Mouse (Mus musculus): ENCODE results near the gene Atg16l2. TPM values are rescaled to one million over a fixed set of nuclear protein-coding genes. Genes with fewer than 3 reads are reported as not detected.

Atg16l2 gene
- total RNA-seq, 1 experiment from 2014 or later: 96.9 TPM

GRCm38 (mm10) chr7:101324142-101324962, 22.3 kb upstream of the Atg16l2 start:
- no peak for ATAC-seq (ENCODE audit: extremely low read depth, insufficient number of reproducible peaks, low FRiP score, poor library complexity, severe bottlenecking)

GRCm38 (mm10) chr7:101323141-101323594, 21.1 kb upstream of the Atg16l2 start:
- no peak for ATAC-seq (ENCODE audit: extremely low read depth, insufficient number of reproducible peaks, low FRiP score, poor library complexity, severe bottlenecking)

DNA sequence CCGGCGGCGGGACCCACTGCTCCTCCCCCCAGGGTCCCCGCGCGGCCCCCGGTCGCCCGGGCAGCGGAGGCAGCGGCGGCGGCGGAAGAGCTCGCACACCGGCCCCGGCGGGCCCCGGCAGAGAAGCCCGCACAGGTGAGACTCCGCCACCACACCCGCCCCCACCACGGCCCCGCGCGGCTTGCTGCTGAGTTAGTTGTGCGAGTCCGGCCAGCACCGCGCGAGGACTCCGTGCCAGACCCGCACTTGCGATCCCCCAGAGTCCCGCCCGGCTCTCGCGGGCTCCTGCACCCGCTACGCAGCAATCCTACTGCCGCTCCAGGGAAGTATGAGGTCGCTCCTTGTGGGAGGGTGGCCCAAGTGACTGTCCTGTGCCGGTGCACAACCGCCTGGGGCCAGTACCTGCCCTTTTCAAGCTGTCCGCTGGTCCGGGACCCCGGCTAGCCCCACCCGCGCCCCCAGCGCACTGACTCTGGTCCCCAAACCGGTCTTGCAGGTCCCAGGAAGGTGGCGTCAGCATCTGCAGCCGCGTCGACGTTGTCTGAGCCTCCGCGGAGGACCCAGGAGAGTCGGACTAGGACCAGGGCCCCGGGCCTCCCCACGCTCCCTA, 19.3 kb upstream of the Atg16l2 start:
- peak; percentile 7; the same call in 1 of the 2 replicates for ATAC-seq (ENCODE audit: extremely low read depth, insufficient number of reproducible peaks, low FRiP score, poor library complexity, severe bottlenecking)

GRCm38 (mm10) chr7:101320399-101321217, 18.6 kb upstream of the Atg16l2 start:
- no peak for ATAC-seq (ENCODE audit: extremely low read depth, insufficient number of reproducible peaks, low FRiP score, poor library complexity, severe bottlenecking)

- ATAC-seq (ENCODE audit: extremely low read depth, insufficient number of reproducible peaks, low FRiP score, poor library complexity, severe bottlenecking): no peak
Measured at GRCm38 (mm10) chr7:101319796-101320195, 17.7 kb upstream of the Atg16l2 start.

DNA sequence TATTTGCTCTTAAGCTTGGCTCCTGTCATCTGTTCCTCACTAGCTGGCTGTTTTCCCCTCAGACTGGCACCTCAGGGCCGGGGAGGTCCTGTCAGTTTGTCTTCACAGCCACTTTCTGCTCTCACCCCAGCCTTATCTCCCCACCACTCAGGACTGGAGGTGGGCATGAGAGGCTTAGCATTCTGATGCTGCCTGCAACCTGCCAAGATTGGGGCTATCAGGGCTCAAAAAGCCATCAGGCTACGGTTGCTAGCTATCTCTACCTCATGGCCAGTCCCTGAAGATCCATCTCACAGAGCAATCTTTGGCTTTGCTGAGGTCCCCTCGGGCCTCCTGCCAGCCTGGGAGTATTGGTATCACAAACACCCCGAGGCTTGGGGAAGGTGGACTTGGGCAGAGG, 16.8 kb upstream of the Atg16l2 start:
- no peak for ATAC-seq (ENCODE audit: extremely low read depth, insufficient number of reproducible peaks, low FRiP score, poor library complexity, severe bottlenecking)

GRCm38 (mm10) chr7:101317014-101317413, 15.0 kb upstream of the Atg16l2 start, which contains the start of gene Stard10:
Stard10 (plus strand) TSS chr7:101317086.
- no peak for ATAC-seq (ENCODE audit: extremely low read depth, insufficient number of reproducible peaks, low FRiP score, poor library complexity, severe bottlenecking)

DNA sequence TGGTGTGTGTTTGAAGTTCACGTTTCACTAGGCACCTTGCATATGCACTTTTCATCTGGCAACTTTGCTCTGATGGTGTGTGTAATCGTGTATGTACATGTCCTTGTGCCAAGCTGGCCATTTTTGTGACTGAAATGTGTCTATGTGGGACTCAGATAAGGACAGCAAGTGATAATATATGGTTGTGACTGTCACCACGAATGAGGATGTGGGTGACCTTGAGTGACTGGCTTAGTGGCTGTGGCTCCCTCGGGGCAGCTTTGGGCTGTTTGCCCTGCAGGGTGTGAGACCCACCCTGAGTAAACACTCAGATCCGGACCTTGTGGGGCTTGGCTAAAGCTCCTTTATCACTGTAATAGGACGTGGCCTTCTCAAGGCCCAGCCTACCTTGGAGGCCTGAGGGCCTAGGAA, 14.5 kb upstream of the Atg16l2 start:
- ATAC-seq (ENCODE audit: extremely low read depth, insufficient number of reproducible peaks, low FRiP score, poor library complexity, severe bottlenecking): peak; percentile 40

GRCm38 (mm10) chr7:101315699-101316098, 13.6 kb upstream of the Atg16l2 start:
- ATAC-seq (ENCODE audit: extremely low read depth, insufficient number of reproducible peaks, low FRiP score, poor library complexity, severe bottlenecking): no peak

DNA sequence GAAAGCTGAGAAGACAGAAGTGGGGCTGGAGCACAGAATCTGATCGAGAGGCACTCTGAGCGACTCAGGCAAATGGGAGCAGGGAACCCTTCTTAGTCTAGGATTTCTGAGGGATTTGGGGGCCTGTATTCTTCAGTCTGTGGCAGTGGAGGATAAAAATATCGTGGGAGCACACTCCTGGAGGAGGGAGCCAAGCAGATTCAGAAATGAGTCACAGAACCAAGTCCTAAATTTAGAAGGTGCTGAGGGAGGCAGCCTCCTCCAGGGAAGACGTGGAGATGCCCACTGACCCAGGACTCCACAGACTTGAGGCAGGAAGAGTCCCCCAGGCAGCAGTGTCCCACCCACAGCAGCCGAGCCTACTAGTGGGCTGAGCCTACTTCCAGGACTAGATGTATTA, 12.3 kb upstream of the Atg16l2 start:
- ATAC-seq (ENCODE audit: extremely low read depth, insufficient number of reproducible peaks, low FRiP score, poor library complexity, severe bottlenecking): no peak

DNA sequence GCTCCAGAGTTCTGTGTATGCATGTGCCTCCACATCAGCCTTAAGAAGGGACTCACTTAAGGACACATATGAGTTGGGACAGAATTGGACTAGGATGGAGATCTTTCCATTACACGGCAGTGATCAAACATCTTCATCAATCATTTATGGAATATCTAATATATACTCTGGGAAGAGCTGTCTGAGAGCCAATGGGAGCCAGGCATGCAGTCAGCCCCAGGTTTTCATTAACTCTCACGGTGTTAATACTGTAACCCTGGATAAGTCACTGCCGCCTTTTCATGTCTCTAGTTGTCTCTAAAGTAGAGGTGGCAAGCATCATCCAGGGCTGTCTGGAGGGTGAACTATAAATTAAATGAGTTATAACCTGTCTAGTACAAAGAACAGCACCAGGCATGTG, 11.0 kb upstream of the Atg16l2 start:
- no peak for ATAC-seq (ENCODE audit: extremely low read depth, insufficient number of reproducible peaks, low FRiP score, poor library complexity, severe bottlenecking)

DNA sequence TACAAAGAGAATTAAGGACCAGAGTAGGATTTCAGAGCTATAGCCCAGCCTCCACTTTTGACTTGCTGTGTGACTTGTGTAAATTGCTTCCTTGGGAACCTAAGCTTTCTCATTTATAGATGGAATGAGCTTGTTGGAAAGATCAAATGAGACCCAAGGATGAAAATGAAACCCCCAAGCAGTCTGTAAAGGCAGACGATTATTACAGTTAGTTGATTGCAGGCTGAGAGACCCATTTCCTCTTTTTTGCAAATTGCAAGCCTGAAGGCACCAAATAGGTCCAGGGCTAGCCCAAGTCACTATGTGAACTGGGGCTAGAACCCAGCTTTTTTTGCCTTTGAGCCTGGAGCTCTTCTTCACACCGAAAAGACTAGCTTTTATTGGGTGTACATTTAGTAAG, 9.0 kb upstream of the Atg16l2 start:
- ATAC-seq (ENCODE audit: extremely low read depth, insufficient number of reproducible peaks, low FRiP score, poor library complexity, severe bottlenecking): no peak

GRCm38 (mm10) chr7:101310327-101311028, 8.4 kb upstream of the Atg16l2 start:
- peak; percentile 95 for ATAC-seq (ENCODE audit: extremely low read depth, insufficient number of reproducible peaks, low FRiP score, poor library complexity, severe bottlenecking)

DNA sequence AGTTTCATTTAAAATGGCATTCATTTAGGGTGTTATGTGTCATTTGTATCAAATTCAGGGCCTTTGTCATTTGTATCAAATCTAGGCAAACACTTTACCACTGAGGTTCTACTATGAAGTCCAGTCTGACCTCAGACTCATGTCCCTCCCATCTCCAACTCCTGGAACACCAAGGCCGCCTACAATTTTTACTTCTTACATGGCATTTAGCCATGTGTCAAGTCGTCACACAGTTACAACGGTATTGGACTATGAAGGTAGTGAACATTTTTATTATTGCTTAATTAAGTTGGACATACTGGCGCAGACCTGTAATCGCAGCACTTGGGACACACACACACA, 7.9 kb upstream of the Atg16l2 start:
- ATAC-seq (ENCODE audit: extremely low read depth, insufficient number of reproducible peaks, low FRiP score, poor library complexity, severe bottlenecking): no peak

DNA sequence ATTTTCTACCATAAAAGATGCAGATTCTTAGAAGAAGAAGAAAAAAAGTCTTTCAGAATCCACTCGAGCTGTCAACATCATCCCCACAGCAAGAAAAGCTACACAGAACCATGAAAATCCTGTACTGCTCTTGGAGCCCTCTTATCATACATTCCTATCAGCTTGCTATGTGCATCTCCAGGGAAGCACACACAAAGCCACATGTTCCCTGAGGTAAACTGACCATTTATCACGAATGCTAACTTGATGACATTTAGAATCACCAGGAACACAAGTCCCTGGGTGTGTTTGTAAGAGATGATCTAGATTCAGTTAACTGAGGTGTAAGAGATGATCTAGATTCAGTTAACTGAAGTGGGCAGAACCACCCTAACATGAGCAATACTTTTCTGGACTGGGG, 4.8 kb upstream of the Atg16l2 start:
- no peak for ATAC-seq (ENCODE audit: extremely low read depth, insufficient number of reproducible peaks, low FRiP score, poor library complexity, severe bottlenecking)

DNA sequence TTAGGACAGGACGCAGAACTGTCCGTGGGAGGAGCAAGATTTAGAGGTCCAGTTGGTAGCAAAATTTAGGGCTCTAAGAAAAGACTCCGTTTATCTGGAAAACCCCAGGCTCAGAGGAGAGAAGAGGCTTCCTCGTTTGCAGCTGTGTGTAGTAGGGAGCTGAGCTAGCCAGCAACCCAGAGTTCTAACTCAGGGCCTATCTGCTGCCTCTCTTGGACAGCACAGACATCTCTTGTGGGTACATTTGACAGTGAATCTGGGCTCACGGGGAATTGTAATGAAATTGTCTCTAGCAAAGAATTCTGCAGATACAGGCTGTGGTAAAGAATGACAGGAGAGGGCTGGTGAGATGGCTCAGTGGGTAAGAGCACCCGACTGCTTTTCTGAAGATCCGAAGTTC, 640 bp upstream of the Atg16l2 start:
- ATAC-seq (ENCODE audit: extremely low read depth, insufficient number of reproducible peaks, low FRiP score, poor library complexity, severe bottlenecking): no peak

DNA sequence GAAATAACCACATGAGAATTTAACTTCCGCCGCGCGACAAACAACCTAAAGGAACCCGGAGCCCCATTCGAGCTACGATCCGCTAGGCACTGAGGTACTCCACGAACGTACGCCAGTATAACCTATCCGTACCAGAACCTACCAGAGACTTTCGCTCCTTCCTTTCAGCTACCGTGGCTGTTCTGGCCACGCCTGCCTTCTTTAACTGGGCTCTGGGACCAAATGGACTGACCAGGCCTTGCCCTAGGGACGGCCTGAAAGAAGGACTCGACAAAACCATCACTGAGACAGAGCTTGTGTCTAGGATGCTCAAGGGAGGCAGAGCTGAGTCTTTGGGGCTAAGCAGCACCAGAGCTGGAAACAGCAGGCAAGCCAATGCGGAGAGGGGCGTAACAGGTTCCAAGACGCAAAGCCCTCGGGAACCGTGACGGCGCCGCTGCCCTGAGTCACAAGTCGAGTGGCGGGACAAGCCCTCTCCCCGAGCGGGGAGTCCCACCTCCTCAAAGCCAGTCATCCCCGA, 630 bp downstream of the Atg16l2 start:
- peak; percentile 24 for ATAC-seq (ENCODE audit: extremely low read depth, insufficient number of reproducible peaks, low FRiP score, poor library complexity, severe bottlenecking)

DNA sequence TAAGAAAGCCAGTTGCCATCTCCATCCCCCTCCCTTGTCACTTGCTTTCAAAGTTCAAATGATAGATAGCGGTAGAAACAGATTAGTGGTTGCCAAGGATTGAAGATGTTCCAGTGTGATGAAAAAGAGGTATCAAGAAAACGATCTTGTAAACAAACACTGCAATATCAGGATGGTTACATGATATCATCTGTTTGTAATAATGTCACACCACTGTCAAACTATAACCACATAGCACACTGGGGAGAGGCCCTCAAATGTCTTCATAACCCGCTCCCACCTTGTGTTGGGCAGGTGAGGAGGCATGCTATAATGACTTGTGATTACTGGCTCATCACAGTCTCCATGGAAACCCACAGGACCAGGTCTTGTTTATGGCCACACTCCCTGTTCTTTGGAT, 3.7 kb downstream of the Atg16l2 start:
- ATAC-seq (ENCODE audit: extremely low read depth, insufficient number of reproducible peaks, low FRiP score, poor library complexity, severe bottlenecking): no peak

DNA sequence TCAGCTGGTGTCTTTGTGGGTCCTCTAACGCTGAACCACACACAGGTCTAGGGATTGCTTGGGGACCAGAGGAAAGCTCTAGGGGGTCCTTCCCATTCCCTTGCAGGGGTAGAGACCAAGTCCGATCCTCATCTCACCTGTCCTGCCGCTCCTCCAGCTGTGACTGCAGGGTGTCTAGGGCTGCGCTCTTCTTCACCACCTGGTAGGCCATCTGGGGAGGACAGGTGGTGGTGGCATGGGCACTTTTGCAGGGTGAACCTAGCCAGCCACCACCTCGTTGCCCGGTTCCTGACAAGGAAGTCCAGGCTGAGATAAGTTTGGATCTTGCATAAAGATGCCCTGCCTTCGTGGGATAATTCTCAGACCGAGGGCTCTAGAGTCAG, 5.0 kb downstream of the Atg16l2 start:
- no peak for ATAC-seq (ENCODE audit: extremely low read depth, insufficient number of reproducible peaks, low FRiP score, poor library complexity, severe bottlenecking)
